Mouse (Mus musculus): ENCODE data around the gene Hemk1.
A peak's percentile ranks its signal among the peaks of the same experiment; 100 is the strongest.

The Hemk1 gene

GRCm38 (mm10) chr9:107295616-107296015, 42.5 kb downstream of the Hemk1 start:
- no peak for DNase-seq (ENCODE audit: low spot score in 2 of 2)

GRCm38 (mm10) chr9:107294249-107294648, 43.9 kb downstream of the Hemk1 start:
- peak; percentile 74 to 89 for DNase-seq (ENCODE audit: low spot score in 2 of 2)

GRCm38 (mm10) chr9:107290897-107291296, 47.3 kb downstream of the Hemk1 start:
- peak; percentile 79 to 86 for DNase-seq (ENCODE audit: low spot score in 2 of 2)

- peak; percentile 84 to 92 for DNase-seq (ENCODE audit: low spot score in 2 of 2)
Observed at GRCm38 (mm10) chr9:107289211-107290076, 48.7 kb downstream of the Hemk1 start, which contains the start of gene Mapkapk3. Gene Mapkapk3 (minus strand): TSS chr9:107289877.

GRCm38 (mm10) chr9:107288711-107289110, 49.4 kb downstream of the Hemk1 start:
- DNase-seq (ENCODE audit: low spot score in 2 of 2), result no peak

GRCm38 (mm10) chr9:107288105-107288650, 50.0 kb downstream of the Hemk1 start:
- DNase-seq (ENCODE audit: low spot score in 2 of 2), result no peak

GRCm38 (mm10) chr9:107287294-107287693, 50.9 kb downstream of the Hemk1 start:
- no peak for DNase-seq (ENCODE audit: low spot score in 2 of 2)

GRCm38 (mm10) chr9:107285009-107285408, 53.1 kb downstream of the Hemk1 start:
- DNase-seq (ENCODE audit: low spot score in 2 of 2), result no peak

- no peak for DNase-seq (ENCODE audit: low spot score in 2 of 2)
Observed at GRCm38 (mm10) chr9:107282951-107283350, 55.2 kb downstream of the Hemk1 start.

GRCm38 (mm10) chr9:107281241-107281987, 56.7 kb downstream of the Hemk1 start:
- DNase-seq (ENCODE audit: low spot score in 2 of 2), result no peak

GRCm38 (mm10) chr9:107280322-107281027, 57.7 kb downstream of the Hemk1 start:
- DNase-seq (ENCODE audit: low spot score in 2 of 2), result no peak

- DNase-seq (ENCODE audit: low spot score in 2 of 2), result no peak
Observed at GRCm38 (mm10) chr9:107279378-107280321, 58.5 kb downstream of the Hemk1 start.

- DNase-seq (ENCODE audit: low spot score in 2 of 2), result no peak
Observed at GRCm38 (mm10) chr9:107278527-107279377, 59.4 kb downstream of the Hemk1 start.

GRCm38 (mm10) chr9:107278126-107278525, 60.0 kb downstream of the Hemk1 start:
- no peak for DNase-seq (ENCODE audit: low spot score in 2 of 2)

GRCm38 (mm10) chr9:107277603-107278002, 60.5 kb downstream of the Hemk1 start:
- no peak for DNase-seq (ENCODE audit: low spot score in 2 of 2)

Measured in urinary bladder, postnatal 4 days (tissue).